Mouse (Mus musculus) liver, embryonic 12.5 days (tissue): ENCODE data around the gene Ntn1. TPM values are rescaled to one million over a fixed set of nuclear protein-coding genes. Genes with fewer than 3 reads are reported as not detected.

Experiments
- ATAC-seq: fragments of 200-750 bp; cut with Nextera tagmentation; 2 replicates; pipeline ENCODE4 v1.8.0; 2017; ENCODE audit warnings: moderate number of reproducible peaks, mild to moderate bottlenecking, moderate library complexity
- H3K27ac ChIP-seq: fragments of 300-500 bp; sonication (generic); 2 replicates; pipeline ENCODE4 v1.5.1; 2016; ENCODE audit warnings: mild to moderate bottlenecking
- H3K27me3 ChIP-seq: fragments of 300-500 bp; sonication (generic); replicated peaks from 2 replicates; pipeline ENCODE4 v1.6.1; 2016; ENCODE audit warnings: mild to moderate bottlenecking, moderate library complexity
- H3K36me3 ChIP-seq: fragments of 300-500 bp; sonication (generic); 2 replicates; pipeline ENCODE4 v1.6.1; 2016; ENCODE audit warnings: mild to moderate bottlenecking, moderate library complexity
- H3K4me1 ChIP-seq: fragments of 300-500 bp; sonication (generic); 2 replicates; pipeline ENCODE4 v1.6.1; 2016
- H3K4me2 ChIP-seq: fragments of 300-500 bp; sonication (generic); 2 replicates; pipeline ENCODE4 v1.6.1; 2016; ENCODE audit warnings: mild to moderate bottlenecking, moderate library complexity
- H3K4me3 ChIP-seq: fragments of 300-500 bp; sonication (generic); 2 replicates; pipeline ENCODE4 v1.5.1; 2016; ENCODE audit warnings: mild to moderate bottlenecking, moderate library complexity
- H3K9ac ChIP-seq: fragments of 300-500 bp; sonication (generic); 2 replicates; pipeline ENCODE4 v1.6.1; 2016; ENCODE audit warnings: mild to moderate bottlenecking, moderate library complexity
- H3K9me3 ChIP-seq: fragments of 300-500 bp; sonication (generic); replicated peaks from 2 replicates; pipeline ENCODE4 v1.6.1; 2016; ENCODE audit warnings: mild to moderate bottlenecking, moderate library complexity
- WGBS: fragments of 180-500 bp; shearing (Covaris S2); methylation state at CpG from one replicate; pipeline ENCODE4 v1.1.7; 2016; ENCODE audit not compliant: insufficient replicate concordance; 5-methylcytosine and 5-hydroxymethylcytosine counted together
- polyA plus RNA-seq: library from polyadenylated mRNA; unstranded; fragments of >200 nt; fragmentation: Nextera tagmentation; extraction: Ambion mirVana; gene quantifications from 2 replicates; pipeline ENCODE4 v1.2.1, GENCODE M21; 2016

Gene Ntn1
- polyA plus RNA-seq, 1 experiment from 2014 or later, result 0.57 TPM

DNA sequence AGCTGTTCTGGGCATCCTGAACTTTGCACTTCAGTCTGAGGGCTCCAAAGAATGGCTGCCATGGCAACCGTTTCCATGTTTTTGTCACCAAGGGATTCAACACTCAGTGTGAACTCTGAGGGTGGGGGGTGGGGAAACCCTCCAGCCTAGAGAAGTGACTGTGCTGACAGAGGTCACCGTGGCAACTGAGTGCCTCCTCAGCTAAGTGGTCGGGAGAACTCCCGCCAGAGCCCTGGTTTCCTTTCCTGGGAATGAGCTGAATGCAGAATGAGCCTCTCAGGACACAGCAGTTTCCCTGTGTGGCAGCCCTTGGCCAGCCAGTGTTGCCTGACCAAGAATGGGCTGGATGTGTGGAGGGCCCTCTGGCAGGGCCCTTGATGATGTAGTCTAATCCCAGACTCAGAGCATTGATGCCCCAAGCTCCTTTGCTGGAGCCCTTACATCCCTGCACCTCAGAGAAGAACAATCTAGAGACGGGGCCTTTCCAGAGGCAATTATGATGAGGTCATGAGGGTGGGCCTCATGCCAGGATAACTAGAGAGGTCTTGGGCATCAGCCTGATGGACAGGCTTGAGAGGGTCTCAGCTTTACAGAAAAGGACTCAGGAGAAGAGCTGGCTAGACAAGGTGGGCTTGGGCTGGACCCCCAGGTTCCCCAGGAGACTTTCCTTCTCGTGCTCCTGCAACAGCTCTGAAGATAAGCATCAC, 185.3 kb downstream of the Ntn1 start:
- Histone ChIP-seq H3K4me3 (no peak overlapping the region), H3K4me1 (peaks cover 4% of the 10 kb centered on the region; the same call in 1 of the 2 replicates), H3K36me3 (no peaks in the 10 kb centered on the region), H3K4me2 (no peak overlapping the region), H3K9me3 (no peaks in the 10 kb centered on the region), H3K9ac (no peak overlapping the region), H3K27ac (no peak overlapping the region), H3K27me3 (peaks cover 10% of the 10 kb centered on the region; the same call in 1 of the 2 replicates)
- no peak for ATAC-seq
- WGBS, result 43% methylated on average over 6 of the region's 6 CpGs

DNA sequence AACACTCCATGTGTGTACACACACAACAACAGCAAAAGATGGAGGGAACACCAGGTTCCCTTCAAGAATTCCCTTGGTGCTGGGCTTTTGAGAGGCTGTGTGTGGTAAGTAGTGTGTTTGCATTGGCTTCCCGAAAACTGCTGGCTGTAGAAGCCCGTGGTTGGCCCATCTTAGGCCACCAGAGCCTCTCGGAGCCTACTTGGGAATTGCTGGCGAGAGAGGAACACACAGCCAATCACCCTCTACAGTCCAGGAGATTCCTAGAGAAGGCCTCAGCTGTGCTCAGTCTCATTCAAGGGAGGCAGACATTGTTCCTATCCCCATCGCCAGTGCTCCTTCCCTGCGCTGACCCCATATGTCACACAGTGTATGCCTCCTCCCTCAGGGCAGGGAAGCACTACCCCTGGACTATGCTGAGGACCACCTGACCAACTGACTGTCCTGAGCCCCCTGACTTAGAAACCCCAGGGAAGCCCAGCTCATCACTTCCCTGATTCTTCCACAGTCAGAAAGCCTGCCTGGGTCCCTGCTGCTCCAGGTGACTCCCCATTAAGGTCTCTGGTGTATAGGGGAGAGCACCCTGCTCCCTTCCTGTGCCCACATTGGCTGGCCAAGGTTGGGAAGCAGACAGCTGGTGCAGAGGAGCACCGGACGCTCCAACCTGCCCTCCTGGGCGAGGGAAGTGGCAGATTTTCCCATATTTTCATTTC, 186.0 kb downstream of the Ntn1 start:
- H3K27ac ChIP-seq, result no peak overlapping the region

DNA sequence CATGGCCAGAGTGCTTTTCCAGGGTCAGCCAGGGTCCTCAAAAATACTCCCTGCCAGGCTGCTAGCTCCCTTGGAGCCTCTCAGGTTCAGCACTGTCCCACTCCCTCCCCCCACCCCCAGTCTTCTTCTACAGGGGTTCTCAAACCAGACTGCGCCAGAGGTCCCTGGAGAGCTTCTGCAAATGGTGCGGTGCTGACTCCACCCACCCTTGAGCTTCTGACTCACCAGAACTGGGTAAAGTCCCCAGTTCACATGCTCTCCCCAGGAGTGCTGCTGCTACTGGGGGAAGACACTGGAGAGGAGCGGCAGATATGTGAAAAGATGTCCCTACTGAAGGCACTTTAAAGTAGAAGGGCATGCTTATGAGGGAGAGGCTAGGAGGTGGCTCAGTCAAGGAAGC, 186.7 kb downstream of the Ntn1 start:
- Histone ChIP-seq H3K27ac (no peak overlapping the region), H3K4me2 (no peak overlapping the region), H3K36me3 (no peaks in the 10 kb centered on the region), H3K9me3 (no peaks in the 10 kb centered on the region), H3K27me3 (peaks cover 10% of the 10 kb centered on the region; the same call in 1 of the 2 replicates), H3K4me3 (no peak overlapping the region), H3K9ac (no peak overlapping the region), H3K4me1 (peaks cover 4% of the 10 kb centered on the region; the same call in 1 of the 2 replicates)
- ATAC-seq, result no peak
- 38% methylated on average over 3 of the region's 3 CpGs for WGBS

More for the DNA sequence above, 186.0 kb downstream of the Ntn1 start:
- Histone ChIP-seq H3K4me1 (peaks cover 4% of the 10 kb centered on the region; the same call in 1 of the 2 replicates), H3K4me3 (no peak overlapping the region), H3K27me3 (peaks cover 10% of the 10 kb centered on the region; the same call in 1 of the 2 replicates), H3K9me3 (no peaks in the 10 kb centered on the region), H3K4me2 (no peak overlapping the region), H3K36me3 (no peaks in the 10 kb centered on the region), H3K9ac (no peak overlapping the region)
- 58% methylated on average over 9 of the region's 9 CpGs for WGBS
- ATAC-seq, result peak; percentile 31; the same call in 1 of the 2 replicates

DNA sequence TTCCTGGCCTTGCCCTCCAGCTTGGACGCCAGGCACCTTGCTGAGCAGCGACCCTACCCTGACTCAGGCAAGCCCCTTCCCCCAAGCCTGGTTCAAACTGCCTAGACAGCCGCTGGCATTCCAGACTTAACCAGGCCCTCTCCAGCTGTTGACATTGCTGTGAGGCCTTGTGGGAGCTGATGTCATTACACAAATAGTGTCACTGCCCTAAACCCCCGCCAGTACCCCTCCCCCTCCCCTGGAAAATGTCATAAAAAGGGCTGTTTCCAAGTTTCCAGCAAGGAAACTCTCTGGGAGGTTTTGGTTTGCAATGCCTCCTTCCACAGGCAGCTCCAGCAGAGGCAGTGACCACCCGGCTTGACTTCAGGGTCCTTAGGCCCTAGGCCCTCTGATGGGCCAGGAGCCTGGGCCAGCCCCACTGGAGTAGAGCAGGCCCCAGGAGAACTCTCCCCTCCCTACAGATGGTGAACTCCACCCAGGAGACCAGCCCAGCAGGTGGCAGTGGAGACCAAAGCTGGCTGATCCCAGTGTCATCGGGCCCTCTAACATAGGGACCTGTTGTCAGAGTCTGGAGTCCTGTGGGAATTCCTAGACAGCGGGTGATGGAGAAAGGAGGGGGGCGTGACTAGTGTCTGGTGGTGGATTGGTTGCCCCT, 188.6 kb downstream of the Ntn1 start:
- Histone ChIP-seq H3K27me3 (peaks cover 5% of the 10 kb centered on the region; the same call in 1 of the 2 replicates), H3K4me2 (no peak overlapping the region), H3K27ac (no peak overlapping the region), H3K4me1 (peaks cover 4% of the 10 kb centered on the region; the same call in 1 of the 2 replicates), H3K9ac (no peak overlapping the region), H3K36me3 (no peaks in the 10 kb centered on the region), H3K9me3 (no peaks in the 10 kb centered on the region), H3K4me3 (no peak overlapping the region)
- 64% methylated on average over 8 of the region's 8 CpGs for WGBS
- ATAC-seq, result 0 out of 2 replicates have a peak, but pooled peaks have one; percentile 32

DNA sequence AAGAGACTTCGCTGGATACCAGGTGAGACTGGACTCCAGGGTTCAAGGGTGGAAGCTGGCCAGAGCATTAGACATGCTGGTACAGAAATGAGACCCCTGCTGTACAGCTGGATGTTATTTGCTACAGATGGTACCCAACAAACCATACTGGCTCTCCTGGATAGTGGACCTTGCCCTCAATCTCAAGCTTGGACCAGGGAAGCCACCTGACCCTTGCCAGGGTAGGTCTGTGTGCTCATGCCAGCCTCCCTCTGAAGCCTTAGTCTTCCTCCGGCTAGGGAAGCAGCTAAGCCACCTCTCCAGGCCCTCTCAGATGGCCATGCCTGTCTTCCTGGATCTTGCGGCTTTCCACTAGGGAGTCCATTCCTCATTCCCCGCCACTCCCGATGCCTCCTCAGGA, 189.9 kb downstream of the Ntn1 start:
- Histone ChIP-seq H3K27me3 (peaks cover 5% of the 10 kb centered on the region; the same call in 1 of the 2 replicates), H3K36me3 (no peaks in the 10 kb centered on the region), H3K4me2 (no peak overlapping the region), H3K4me1 (peaks cover 4% of the 10 kb centered on the region; the same call in 1 of the 2 replicates), H3K4me3 (no peak overlapping the region), H3K9ac (no peak overlapping the region), H3K9me3 (no peaks in the 10 kb centered on the region), H3K27ac (no peak overlapping the region)
- WGBS, result 78% methylated on average over 5 of the region's 5 CpGs
- no peak for ATAC-seq

DNA sequence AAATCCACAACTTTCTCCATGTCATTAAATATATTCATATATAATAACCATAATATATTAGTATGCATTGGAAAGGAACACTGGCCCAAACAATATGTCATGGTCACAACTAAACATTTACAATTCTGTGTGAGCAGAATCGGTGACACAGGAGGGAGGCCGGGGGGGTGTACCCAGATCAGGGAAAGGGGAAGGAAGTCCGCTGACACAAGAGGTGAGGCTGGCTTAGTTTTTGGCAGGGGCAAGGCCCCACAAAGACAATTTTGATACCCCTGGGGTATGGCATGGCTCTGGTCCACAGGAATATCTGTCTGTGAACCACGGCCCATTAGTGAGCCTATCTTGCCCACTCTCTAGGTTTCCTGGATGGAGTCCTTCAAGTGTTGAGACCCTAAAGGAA, 191.1 kb downstream of the Ntn1 start:
- Histone ChIP-seq H3K9ac (no peak overlapping the region), H3K4me2 (no peak overlapping the region), H3K27me3 (no peaks in the 10 kb centered on the region), H3K36me3 (no peaks in the 10 kb centered on the region), H3K4me1 (peaks cover 4% of the 10 kb centered on the region; the same call in 1 of the 2 replicates), H3K9me3 (no peaks in the 10 kb centered on the region), H3K27ac (no peak overlapping the region), H3K4me3 (no peak overlapping the region)
- 49% methylated on average over 4 of the region's 4 CpGs for WGBS
- ATAC-seq, result no peak

DNA sequence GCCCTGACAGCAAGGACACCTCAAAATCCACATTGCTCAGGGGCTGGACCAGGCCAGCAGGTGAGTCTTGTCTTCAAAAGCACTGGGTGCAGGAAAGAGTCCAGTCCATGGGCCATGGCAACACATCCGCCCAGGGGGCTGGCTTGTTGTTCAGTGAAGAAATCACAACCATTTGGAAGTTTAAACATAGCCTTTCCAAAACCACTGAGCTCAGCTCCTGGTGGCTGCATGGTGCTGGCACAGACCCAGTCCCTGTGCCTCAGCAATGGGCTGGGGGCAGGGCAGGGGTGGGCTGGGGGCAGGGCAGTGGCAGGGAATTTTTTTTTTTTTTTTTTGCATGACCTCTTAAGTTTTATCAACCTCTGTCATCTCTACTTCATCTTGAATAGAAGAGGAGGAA, 192.0 kb downstream of the Ntn1 start:
- 70% methylated on average over 1 of the region's 1 CpGs for WGBS
- no peak for ATAC-seq
- H3K27ac ChIP-seq, result no peak overlapping the region
- no peaks in the 10 kb centered on the region for H3K9me3 ChIP-seq
- H3K4me2 ChIP-seq, result no peak overlapping the region
- no peaks in the 10 kb centered on the region for H3K36me3 ChIP-seq
- H3K9ac ChIP-seq, result no peak overlapping the region
- no peak overlapping the region for H3K4me3 ChIP-seq
- H3K4me1 ChIP-seq, result peaks cover 4% of the 10 kb centered on the region; the same call in 1 of the 2 replicates
- no peaks in the 10 kb centered on the region for H3K27me3 ChIP-seq

DNA sequence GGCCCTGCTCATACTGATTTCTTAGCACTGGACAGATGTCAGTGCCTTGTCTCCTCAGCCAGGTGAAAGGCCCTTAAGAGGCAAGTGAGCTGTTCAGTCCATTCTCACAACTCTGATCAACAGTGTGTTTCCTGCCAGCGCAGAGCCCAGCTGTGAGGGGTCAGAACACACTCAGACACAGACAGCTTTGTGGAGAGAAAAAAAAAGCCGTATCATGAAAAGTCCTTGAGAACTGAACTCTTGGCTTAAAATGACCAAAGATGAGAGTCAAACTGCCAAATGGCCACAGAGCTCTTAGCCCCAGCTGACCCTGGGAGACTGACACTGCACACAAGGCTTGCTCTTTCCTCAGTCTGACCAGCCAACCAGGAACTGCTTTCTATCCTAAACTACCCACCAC, 192.6 kb downstream of the Ntn1 start:
- Histone ChIP-seq H3K4me1 (peaks cover 4% of the 10 kb centered on the region; the same call in 1 of the 2 replicates), H3K9ac (no peak overlapping the region), H3K4me2 (no peak overlapping the region), H3K27ac (no peak overlapping the region), H3K4me3 (no peak overlapping the region), H3K27me3 (no peaks in the 10 kb centered on the region), H3K36me3 (no peaks in the 10 kb centered on the region), H3K9me3 (no peaks in the 10 kb centered on the region)
- ATAC-seq, result no peak
- WGBS, result 71% methylated on average over 2 of the region's 2 CpGs

DNA sequence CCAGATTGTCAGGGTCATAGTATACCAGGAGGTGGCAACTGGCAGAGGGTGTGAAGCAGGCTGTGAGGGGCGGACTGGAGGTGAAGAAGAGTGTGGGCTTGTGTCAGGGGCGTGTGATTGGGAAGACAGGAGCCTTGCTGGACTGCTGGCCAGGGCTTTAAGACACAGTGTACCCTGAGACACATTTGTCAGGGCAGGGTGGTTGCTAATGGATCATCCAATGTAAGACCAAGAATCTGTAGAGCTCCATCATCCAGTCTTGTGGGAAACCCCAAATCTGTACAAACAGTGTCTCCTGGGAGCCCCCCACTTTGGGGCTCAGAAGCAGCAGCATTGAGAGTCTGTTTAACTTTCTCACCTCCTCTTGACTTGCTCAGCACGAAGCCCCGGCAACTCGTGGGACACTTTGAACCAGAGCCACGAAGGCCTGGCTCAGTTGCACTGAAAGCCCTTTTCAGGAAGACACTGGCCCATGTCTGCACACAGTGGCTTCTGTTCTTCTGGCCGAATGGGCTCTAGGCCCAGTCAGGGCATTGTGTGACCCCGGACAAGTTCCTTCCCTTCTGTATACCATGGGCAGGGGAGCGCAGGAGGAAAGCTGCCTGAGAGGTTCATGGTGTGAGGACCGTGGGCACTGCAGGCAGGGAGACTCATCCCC, 194.9 kb downstream of the Ntn1 start:
- WGBS, result 76% methylated on average over 10 of the region's 10 CpGs
- no peak overlapping the region for H3K27ac ChIP-seq
- no peak overlapping the region for H3K4me2 ChIP-seq
- no peaks in the 10 kb centered on the region for H3K4me1 ChIP-seq
- no peak for ATAC-seq
- H3K9me3 ChIP-seq, result no peaks in the 10 kb centered on the region
- no peaks in the 10 kb centered on the region for H3K27me3 ChIP-seq
- H3K36me3 ChIP-seq, result no peaks in the 10 kb centered on the region
- H3K9ac ChIP-seq, result no peak overlapping the region
- H3K4me3 ChIP-seq, result no peak overlapping the region

DNA sequence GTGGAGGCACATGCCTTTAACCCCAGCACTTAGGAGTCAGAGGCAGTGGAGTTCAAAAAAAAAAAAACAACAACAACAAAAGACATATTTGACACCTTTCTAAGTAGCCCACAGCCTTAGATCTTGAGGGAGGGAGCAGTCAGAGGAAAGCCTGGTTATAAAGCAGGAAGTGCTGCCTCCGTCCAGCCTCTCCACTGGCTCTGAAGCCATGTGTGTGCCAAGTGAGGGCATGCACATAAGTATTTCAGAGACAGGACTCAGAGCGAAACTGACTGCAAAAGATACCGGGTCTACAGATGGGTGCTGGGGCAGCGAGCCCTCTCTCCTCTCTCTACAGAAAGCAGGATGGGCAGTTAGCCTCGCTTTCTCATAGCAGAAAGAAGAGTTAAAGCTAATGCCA, 196.2 kb downstream of the Ntn1 start:
- H3K27ac ChIP-seq, result no peak overlapping the region
- no peaks in the 10 kb centered on the region for H3K4me1 ChIP-seq
- H3K4me3 ChIP-seq, result no peak overlapping the region
- ATAC-seq, result no peak
- no peaks in the 10 kb centered on the region for H3K27me3 ChIP-seq
- no peaks in the 10 kb centered on the region for H3K9me3 ChIP-seq
- no peak overlapping the region for H3K9ac ChIP-seq
- H3K36me3 ChIP-seq, result no peaks in the 10 kb centered on the region
- WGBS, result 64% methylated on average over 5 of the region's 5 CpGs
- no peak overlapping the region for H3K4me2 ChIP-seq

DNA sequence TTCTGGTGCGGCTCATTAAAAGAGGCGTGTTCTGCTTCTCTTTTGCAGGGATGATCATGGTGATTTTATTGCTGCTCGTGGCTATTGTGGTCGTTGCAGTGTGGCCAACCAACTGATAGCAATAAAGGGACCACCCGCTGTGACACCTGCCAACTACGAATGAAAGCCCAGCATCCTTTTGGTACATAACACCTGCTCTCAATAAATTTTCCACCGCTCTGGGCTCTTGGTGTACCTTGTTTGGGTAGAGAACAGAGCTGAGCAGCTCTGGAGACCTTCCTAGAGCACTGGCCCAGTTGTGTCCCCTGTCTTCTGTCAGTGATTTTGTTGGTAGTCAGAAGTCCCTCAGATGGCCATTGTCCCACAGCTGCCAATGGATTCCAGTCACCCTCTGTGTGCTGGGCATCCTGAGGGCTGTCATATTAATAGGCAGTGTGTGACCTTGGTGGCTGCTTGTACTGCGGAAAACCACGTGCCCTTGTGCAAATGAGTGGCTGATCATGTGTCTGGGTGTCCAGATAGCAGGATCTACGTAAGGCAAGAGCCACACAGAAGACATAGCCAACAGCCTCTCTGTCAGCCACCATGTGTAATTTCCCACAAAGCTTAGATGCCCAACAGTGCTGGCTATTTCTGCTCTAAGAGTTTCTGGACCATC, 196.8 kb downstream of the Ntn1 start:
- H3K4me1 ChIP-seq, result no peaks in the 10 kb centered on the region
- no peaks in the 10 kb centered on the region for H3K27me3 ChIP-seq
- no peak for ATAC-seq
- no peak overlapping the region for H3K27ac ChIP-seq
- H3K9ac ChIP-seq, result no peak overlapping the region
- 58% methylated on average over 10 of the region's 10 CpGs for WGBS
- no peaks in the 10 kb centered on the region for H3K9me3 ChIP-seq
- H3K36me3 ChIP-seq, result no peaks in the 10 kb centered on the region
- no peak overlapping the region for H3K4me2 ChIP-seq
- no peak overlapping the region for H3K4me3 ChIP-seq
